Mouse (Mus musculus): ENCODE data around the gene Cdk15. TPM values are rescaled to one million over a fixed set of nuclear protein-coding genes. Genes with fewer than 3 reads are reported as not detected.

Gene Cdk15
- polyA plus RNA-seq, 1 experiment from 2014 or later = not detected

GRCm38 (mm10) chr1:59297167-59297566 lies 40.5 kb downstream of the Cdk15 start:
- Histone ChIP-seq H3K4me3 (ENCODE audit: low read depth, low read length) (no peak overlapping the region), H3K36me3 (ENCODE audit: control insufficient read depth, insufficient read depth) (no peaks in the 10 kb centered on the region), H3K9me3 (replicated peaks; ENCODE audit: control insufficient read depth, low read length) (no peaks in the 10 kb centered on the region), H3K4me1 (ENCODE audit: control insufficient read depth, low read depth, low read length) (no peaks in the 10 kb centered on the region), H3K4me2 (ENCODE audit: low read depth, low read length) (no peak overlapping the region), H3K9ac (ENCODE audit: low read depth, low read length) (no peak overlapping the region), H3K27me3 (ENCODE audit: control insufficient read depth, insufficient read depth, low read depth, low read length) (no peaks in the 10 kb centered on the region), H3K27ac (ENCODE audit: low read length) (no peak overlapping the region)
- no peak for ATAC-seq (ENCODE audit: low read depth)
- WGBS (ENCODE audit: insufficient replicate concordance) = 46% methylated on average over 3 of the region's 3 CpGs

- no peak overlapping the region for H3K4me3 ChIP-seq (ENCODE audit: low read depth, low read length)
- no peak overlapping the region for H3K4me2 ChIP-seq (ENCODE audit: low read depth, low read length)
- WGBS (ENCODE audit: insufficient replicate concordance) = 42% methylated on average over 9 of the region's 9 CpGs
- H3K27ac ChIP-seq (ENCODE audit: low read length) = no peak overlapping the region
- H3K36me3 ChIP-seq (ENCODE audit: control insufficient read depth, insufficient read depth) = no peaks in the 10 kb centered on the region
- H3K4me1 ChIP-seq (ENCODE audit: control insufficient read depth, low read depth, low read length) = no peaks in the 10 kb centered on the region
- no peaks in the 10 kb centered on the region for H3K27me3 ChIP-seq (ENCODE audit: control insufficient read depth, insufficient read depth, low read depth, low read length)
- ATAC-seq (ENCODE audit: low read depth) = no peak
- H3K9ac ChIP-seq (ENCODE audit: low read depth, low read length) = no peak overlapping the region
- no peaks in the 10 kb centered on the region for H3K9me3 ChIP-seq (replicated peaks; ENCODE audit: control insufficient read depth, low read length)
Measured at GRCm38 (mm10) chr1:59298491-59299090, 41.9 kb downstream of the Cdk15 start.

DNA sequence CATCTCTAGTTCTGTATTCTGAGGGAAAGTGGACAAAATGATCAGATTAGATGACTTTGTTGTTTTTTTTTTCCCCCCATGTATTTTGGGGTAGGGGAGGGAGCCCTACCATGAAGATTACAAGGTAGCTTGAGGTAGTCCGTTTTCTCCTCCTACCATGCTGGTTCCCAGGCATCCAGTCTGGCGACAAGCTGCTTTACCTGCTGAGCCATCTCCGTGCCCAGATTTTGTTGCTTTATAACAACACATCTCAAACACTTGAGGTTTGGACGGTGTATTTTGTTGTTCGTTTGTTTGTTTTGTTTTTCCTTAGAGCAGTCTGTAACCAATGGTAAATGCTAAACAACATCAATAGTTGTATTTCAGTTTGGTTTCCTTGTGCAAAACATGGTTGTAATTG lies 50.6 kb downstream of the Cdk15 start:
- Histone ChIP-seq H3K4me3 (ENCODE audit: low read depth, low read length) (no peak overlapping the region), H3K27ac (ENCODE audit: low read length) (no peak overlapping the region), H3K9ac (ENCODE audit: low read depth, low read length) (no peak overlapping the region), H3K9me3 (replicated peaks; ENCODE audit: control insufficient read depth, low read length) (no peaks in the 10 kb centered on the region), H3K4me1 (ENCODE audit: control insufficient read depth, low read depth, low read length) (no peaks in the 10 kb centered on the region), H3K36me3 (ENCODE audit: control insufficient read depth, insufficient read depth) (no peaks in the 10 kb centered on the region), H3K4me2 (ENCODE audit: low read depth, low read length) (no peak overlapping the region), H3K27me3 (ENCODE audit: control insufficient read depth, insufficient read depth, low read depth, low read length) (no peaks in the 10 kb centered on the region)
- ATAC-seq (ENCODE audit: low read depth) = no peak
- 67% methylated on average over 5 of the region's 5 CpGs for WGBS (ENCODE audit: insufficient replicate concordance)

DNA sequence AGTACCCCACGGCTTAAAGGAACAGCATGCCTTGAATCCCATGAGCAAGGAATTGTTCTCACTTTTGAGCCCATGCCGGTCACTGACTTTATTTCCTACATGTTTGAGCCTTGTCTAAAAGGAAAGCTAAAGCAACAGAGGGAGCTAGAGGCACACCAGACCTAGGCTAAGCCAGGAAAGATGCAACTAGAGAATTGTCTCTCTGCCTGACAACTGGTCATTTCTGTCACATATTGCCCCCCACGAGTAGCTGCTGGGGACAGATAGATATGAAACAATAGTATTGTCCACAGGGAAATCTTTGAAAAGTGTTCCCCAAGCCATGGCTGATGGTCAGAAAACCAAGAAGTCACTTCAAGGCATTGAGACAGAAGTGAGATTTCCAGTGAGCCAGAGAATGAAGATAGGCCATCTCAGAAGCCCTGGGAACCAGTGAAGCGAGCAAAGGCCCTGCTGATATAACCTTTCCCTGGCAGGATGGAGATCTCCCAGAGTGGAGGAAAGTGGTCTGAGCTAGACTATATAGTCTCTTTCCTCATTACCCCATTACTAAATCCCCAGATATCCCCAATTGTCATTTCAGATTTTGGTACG lies 54.7 kb downstream of the Cdk15 start:
- ATAC-seq (ENCODE audit: low read depth) = no peak
- H3K4me1 ChIP-seq (ENCODE audit: control insufficient read depth, low read depth, low read length) = no peaks in the 10 kb centered on the region; the same call in 1 of the 2 replicates
- no peak overlapping the region for H3K4me2 ChIP-seq (ENCODE audit: low read depth, low read length)
- no peaks in the 10 kb centered on the region for H3K36me3 ChIP-seq (ENCODE audit: control insufficient read depth, insufficient read depth)
- H3K4me3 ChIP-seq (ENCODE audit: low read depth, low read length) = no peak overlapping the region
- no peaks in the 10 kb centered on the region for H3K9me3 ChIP-seq (replicated peaks; ENCODE audit: control insufficient read depth, low read length)
- H3K27me3 ChIP-seq (ENCODE audit: control insufficient read depth, insufficient read depth, low read depth, low read length) = no peaks in the 10 kb centered on the region
- 52% methylated on average over 5 of the region's 5 CpGs for WGBS (ENCODE audit: insufficient replicate concordance)
- no peak overlapping the region for H3K9ac ChIP-seq (ENCODE audit: low read depth, low read length)
- no peak overlapping the region for H3K27ac ChIP-seq (ENCODE audit: low read length)

DNA sequence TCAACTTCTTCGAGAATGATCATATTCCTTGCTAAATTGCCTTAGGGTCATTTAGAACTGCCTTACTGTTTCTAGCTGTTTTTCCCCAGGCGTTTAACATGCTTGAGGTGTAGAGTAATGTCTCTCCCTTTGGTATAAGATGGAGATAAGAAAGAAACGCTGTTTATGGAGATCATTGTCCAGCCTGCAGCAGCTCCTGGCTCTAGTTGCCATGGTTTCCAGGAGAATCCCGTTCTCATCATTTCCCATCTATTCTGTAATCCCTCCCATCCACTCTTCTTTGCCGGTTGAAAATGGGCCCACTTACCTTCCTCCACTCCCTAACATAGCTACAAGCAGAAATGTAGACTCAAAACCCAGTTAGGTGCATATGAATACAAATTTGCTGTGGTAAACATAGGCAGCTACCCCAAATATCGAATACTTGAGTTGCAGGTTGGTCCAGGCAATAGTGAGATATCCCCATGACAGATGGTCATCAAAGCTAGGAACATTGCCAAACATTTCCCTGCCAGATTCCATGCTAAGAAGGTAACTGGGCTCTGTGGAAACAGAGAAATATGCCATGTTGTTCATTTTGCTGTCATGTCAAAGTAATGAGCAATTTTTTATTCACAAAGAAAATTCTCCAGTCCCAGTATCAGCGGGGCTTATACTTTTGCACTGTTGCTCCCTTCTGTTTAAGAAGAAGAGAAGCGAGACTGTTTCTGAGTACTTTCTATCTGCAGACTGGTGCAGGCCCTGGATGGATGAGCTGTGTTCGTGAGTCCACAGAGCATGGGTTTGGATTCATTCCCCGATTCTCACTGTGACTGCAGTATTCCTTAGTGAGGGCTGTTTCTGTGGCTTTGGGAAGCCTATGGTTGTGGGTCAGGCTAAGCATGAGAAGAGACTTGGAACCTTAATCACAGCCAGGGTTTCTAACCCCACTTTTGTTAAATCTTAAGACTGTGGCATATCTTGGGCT lies 55.8 kb downstream of the Cdk15 start:
- no peaks in the 10 kb centered on the region; the same call in 1 of the 2 replicates for H3K4me1 ChIP-seq (ENCODE audit: control insufficient read depth, low read depth, low read length)
- no peak overlapping the region for H3K4me2 ChIP-seq (ENCODE audit: low read depth, low read length)
- WGBS (ENCODE audit: insufficient replicate concordance) = 56% methylated on average over 10 of the region's 10 CpGs
- no peak for ATAC-seq (ENCODE audit: low read depth)
- no peaks in the 10 kb centered on the region for H3K9me3 ChIP-seq (replicated peaks; ENCODE audit: control insufficient read depth, low read length)
- no peaks in the 10 kb centered on the region for H3K27me3 ChIP-seq (ENCODE audit: control insufficient read depth, insufficient read depth, low read depth, low read length)
- H3K9ac ChIP-seq (ENCODE audit: low read depth, low read length) = no peak overlapping the region
- no peak overlapping the region for H3K4me3 ChIP-seq (ENCODE audit: low read depth, low read length)
- no peak overlapping the region for H3K27ac ChIP-seq (ENCODE audit: low read length)
- H3K36me3 ChIP-seq (ENCODE audit: control insufficient read depth, insufficient read depth) = no peaks in the 10 kb centered on the region

DNA sequence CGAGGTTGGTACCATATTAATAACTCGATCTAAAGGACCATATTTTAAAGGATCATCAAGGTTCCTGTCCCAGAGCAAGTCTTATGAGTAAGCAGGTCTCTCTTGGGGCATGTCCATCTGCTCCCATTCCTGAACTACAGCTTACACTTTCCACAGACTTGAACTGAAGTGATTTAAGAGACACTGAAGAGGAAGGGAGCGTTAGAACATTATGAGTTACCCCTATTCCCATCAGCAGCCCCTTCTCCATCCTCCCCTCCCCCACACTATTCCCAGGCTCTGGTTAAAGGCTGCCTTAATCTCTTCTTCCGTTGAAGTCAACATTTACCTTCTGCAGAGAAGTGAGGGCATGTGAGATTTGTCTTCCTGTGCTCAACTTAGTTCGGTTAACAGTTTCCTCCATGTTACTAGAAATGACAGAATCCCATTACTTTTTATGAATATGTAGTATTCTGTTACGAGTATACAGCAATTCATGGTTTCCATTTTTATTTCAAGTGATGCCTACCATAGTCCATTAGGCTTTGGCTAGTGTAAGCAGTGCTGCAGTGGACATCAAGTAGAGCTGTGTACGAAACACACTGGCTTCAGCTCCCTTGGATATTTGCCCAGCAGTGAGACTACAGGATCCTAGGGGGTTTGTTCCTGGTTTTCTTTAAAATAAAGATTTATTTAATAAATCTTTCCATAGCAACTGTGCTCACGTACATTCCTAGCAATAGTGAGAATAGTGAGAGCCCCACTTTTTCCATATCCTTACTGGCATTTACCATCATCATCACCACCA lies 56.6 kb downstream of the Cdk15 start:
- 50% methylated on average over 8 of the region's 8 CpGs for WGBS (ENCODE audit: insufficient replicate concordance)
- Histone ChIP-seq H3K4me2 (ENCODE audit: low read depth, low read length) (no peak overlapping the region), H3K4me1 (ENCODE audit: control insufficient read depth, low read depth, low read length) (no peaks in the 10 kb centered on the region; the same call in 1 of the 2 replicates), H3K27me3 (ENCODE audit: control insufficient read depth, insufficient read depth, low read depth, low read length) (no peaks in the 10 kb centered on the region), H3K4me3 (ENCODE audit: low read depth, low read length) (no peak overlapping the region), H3K9ac (ENCODE audit: low read depth, low read length) (no peak overlapping the region), H3K27ac (ENCODE audit: low read length) (no peak overlapping the region), H3K9me3 (replicated peaks; ENCODE audit: control insufficient read depth, low read length) (no peaks in the 10 kb centered on the region), H3K36me3 (ENCODE audit: control insufficient read depth, insufficient read depth) (no peaks in the 10 kb centered on the region)
- ATAC-seq (ENCODE audit: low read depth) = no peak

GRCm38 (mm10) chr1:59315057-59315807 lies 58.5 kb downstream of the Cdk15 start:
- H3K9me3 ChIP-seq (replicated peaks; ENCODE audit: control insufficient read depth, low read length) = no peaks in the 10 kb centered on the region
- H3K4me2 ChIP-seq (ENCODE audit: low read depth, low read length) = no peak overlapping the region
- no peak for ATAC-seq (ENCODE audit: low read depth)
- H3K27me3 ChIP-seq (ENCODE audit: control insufficient read depth, insufficient read depth, low read depth, low read length) = no peaks in the 10 kb centered on the region
- H3K4me1 ChIP-seq (ENCODE audit: control insufficient read depth, low read depth, low read length) = no peaks in the 10 kb centered on the region; the same call in 1 of the 2 replicates
- 35% methylated on average over 5 of the region's 5 CpGs for WGBS (ENCODE audit: insufficient replicate concordance)
- H3K36me3 ChIP-seq (ENCODE audit: control insufficient read depth, insufficient read depth) = no peaks in the 10 kb centered on the region
- H3K27ac ChIP-seq (ENCODE audit: low read length) = no peak overlapping the region
- no peak overlapping the region for H3K9ac ChIP-seq (ENCODE audit: low read depth, low read length)
- H3K4me3 ChIP-seq (ENCODE audit: low read depth, low read length) = no peak overlapping the region

- Histone ChIP-seq H3K27me3 (ENCODE audit: control insufficient read depth, insufficient read depth, low read depth, low read length) (no peaks in the 10 kb centered on the region), H3K4me2 (ENCODE audit: low read depth, low read length) (no peak overlapping the region), H3K9me3 (replicated peaks; ENCODE audit: control insufficient read depth, low read length) (no peaks in the 10 kb centered on the region), H3K9ac (ENCODE audit: low read depth, low read length) (no peak overlapping the region), H3K27ac (ENCODE audit: low read length) (no peak overlapping the region), H3K36me3 (ENCODE audit: control insufficient read depth, insufficient read depth) (no peaks in the 10 kb centered on the region), H3K4me3 (ENCODE audit: low read depth, low read length) (no peak overlapping the region), H3K4me1 (ENCODE audit: control insufficient read depth, low read depth, low read length) (no peaks in the 10 kb centered on the region; the same call in 1 of the 2 replicates)
- 7% methylated on average over 9 of the region's 9 CpGs for WGBS (ENCODE audit: insufficient replicate concordance)
- no peak for ATAC-seq (ENCODE audit: low read depth)
Measured at GRCm38 (mm10) chr1:59316031-59316385, 59.3 kb downstream of the Cdk15 start.
